Mouse (Mus musculus): Measurements from ENCODE around the gene Ccnb1ip1. TPM values are rescaled to one million over a fixed set of nuclear protein-coding genes. Genes with fewer than 3 reads are reported as not detected.

The Ccnb1ip1 gene
- not detected for total RNA-seq (2023)

GRCm38 (mm10) chr14:50807487-50808072 lies at the start of gene Ccnb1ip1, which contains the start of gene Parp2:
Ccnb1ip1 (minus strand) TSS chr14:50807732.
Parp2 (plus strand) TSS chr14:50807841.

GRCm38 (mm10) chr14:50785251-50785637 lies 22.3 kb downstream of the Ccnb1ip1 start, which contains the start of gene Ttc5:
Ttc5 (minus strand) TSS chr14:50785519.

GRCm38 (mm10) chr14:50744994-50745393 lies 62.5 kb downstream of the Ccnb1ip1 start, which contains the start of gene Olfr749:
Olfr749 (minus strand) TSS chr14:50745094.

Other genes with a start within 250 kb of the Ccnb1ip1 start
- not detected for gene Olfr744, start 192.9 kb downstream of the Ccnb1ip1 start, total RNA-seq (2023)
- not detected for gene Olfr745, start 168.3 kb downstream of the Ccnb1ip1 start, total RNA-seq (2023)
- gene Olfr746, start 160.6 kb downstream of the Ccnb1ip1 start, total RNA-seq (2023), result not detected
- gene Olfr747, start 114.5 kb downstream of the Ccnb1ip1 start, total RNA-seq (2023), result not detected
- not detected for gene Olfr748, start 100.4 kb downstream of the Ccnb1ip1 start, total RNA-seq (2023)
- gene Olfr749, start 62.6 kb downstream of the Ccnb1ip1 start, total RNA-seq (2023), result not detected
- 10 to 100 TPM; 91.2 to 96.0 TPM for gene Ttc5, start 22.2 kb downstream of the Ccnb1ip1 start, total RNA-seq (2023)
- gene Parp2, start 109 bp upstream of the Ccnb1ip1 start, total RNA-seq (2023), result 10 to 100 TPM; 51.5 to 70.1 TPM
- 10 to 100 TPM; 51.1 to 62.5 TPM for gene Tep1, start 62.8 kb upstream of the Ccnb1ip1 start, total RNA-seq (2023)
- gene Klhl33, start 89.8 kb upstream of the Ccnb1ip1 start, total RNA-seq (2023), result not detected
- 10 to 100 TPM; 49.9 to 57.8 TPM for gene Osgep, start 117.2 kb upstream of the Ccnb1ip1 start, total RNA-seq (2023)
- gene Apex1, start 117.2 kb upstream of the Ccnb1ip1 start, total RNA-seq (2023), result 10 to 100 TPM; 45.1 to 50.3 TPM
- gene Pip4p1, start 123.1 kb upstream of the Ccnb1ip1 start, total RNA-seq (2023), result 100 to 1,000 TPM; 183 to 202 TPM
- 10 to 100 TPM; 29.7 to 39.1 TPM for gene Pnp, start 123.3 kb upstream of the Ccnb1ip1 start, total RNA-seq (2023)
- 10 to 100 TPM; 25.6 to 26.2 TPM for gene Gm49342, start 136.8 kb upstream of the Ccnb1ip1 start, total RNA-seq (2023)
- 1 to 10 TPM; 1.2 to 1.9 TPM for gene Pnp2, start 148.3 kb upstream of the Ccnb1ip1 start, total RNA-seq (2023)
- gene Rnase10, start 200.0 kb upstream of the Ccnb1ip1 start, total RNA-seq (2023), result not detected
- not detected for gene Rnase9, start 234.1 kb upstream of the Ccnb1ip1 start, total RNA-seq (2023)
- not detected for gene Rnase11, start 242.4 kb upstream of the Ccnb1ip1 start, total RNA-seq (2023)
- gene Rnase12, start 249.9 kb upstream of the Ccnb1ip1 start, total RNA-seq (2023), result 1 to 10 TPM; 1.5 to 1.8 TPM

All from B cell, adult 67 days (primary cell).